Mouse (Mus musculus): ENCODE results near the gene Spire2. TPM values are rescaled to one million over a fixed set of nuclear protein-coding genes. Genes with fewer than 3 reads are reported as not detected.
A peak's percentile ranks its signal among the peaks of the same experiment; 100 is the strongest.

Spire2 gene
- total and polyA plus RNA-seq, 2 experiments from 2014 or later, result 0.15 to 0.23 TPM

DNA sequence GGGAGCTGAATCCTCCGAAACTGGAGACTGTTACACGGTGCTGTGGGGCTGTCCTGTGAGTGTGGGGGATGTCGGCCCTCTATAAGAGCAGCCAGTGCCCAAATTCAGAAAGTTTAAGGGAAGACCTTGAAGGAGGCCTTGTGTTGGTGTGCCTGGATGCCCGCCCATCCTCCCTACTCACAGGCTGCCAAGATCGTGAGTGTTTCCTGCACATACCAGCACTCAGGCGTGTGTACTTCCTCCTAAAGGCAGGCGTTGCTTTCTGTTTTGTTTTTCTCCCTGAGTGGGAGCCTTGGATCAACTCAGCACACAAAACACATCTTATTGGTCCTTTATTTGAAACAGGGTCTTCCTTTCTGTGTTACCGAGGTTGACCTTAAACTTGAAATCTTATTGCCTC is 9.7 kb downstream of the Spire2 start:
- H3K36me3 ChIP-seq (replicated peaks; ENCODE audit: control insufficient read depth, insufficient read depth, low read length), result no peaks in the 10 kb centered on the region
- DNase-seq (ENCODE audit: low spot score), result peak; percentile 15
- H3K4me3 ChIP-seq (ENCODE audit: low read depth, low read length), result no peak overlapping the region
- no peak overlapping the region for H3K9ac ChIP-seq (replicated peaks; ENCODE audit: low read depth, low read length)
- no peaks in the 10 kb centered on the region for H3K9me3 ChIP-seq (replicated peaks; ENCODE audit: control insufficient read depth, low read length)
- no peak for ATAC-seq (ENCODE audit: insufficient read depth, low read depth)
- H3K27me3 ChIP-seq (ENCODE audit: control insufficient read depth, insufficient read depth, low read length), result no peaks in the 10 kb centered on the region
- H3K27ac ChIP-seq (ENCODE audit: low read depth), result no peak overlapping the region
- no peaks in the 10 kb centered on the region for H3K4me1 ChIP-seq (ENCODE audit: control insufficient read depth, insufficient read depth)
- WGBS, result 55% methylated on average over 8 of the region's 8 CpGs
- TF ChIP-seq EP300 (IDR thresholded peaks at IDR 0.05; ENCODE audit: low read depth), result no peak
- no peak for TF ChIP-seq CTCF (IDR thresholded peaks at IDR 0.05; ENCODE audit: low read depth)
- no peak overlapping the region for H3K4me2 ChIP-seq (ENCODE audit: low read depth, low read length)

DNA sequence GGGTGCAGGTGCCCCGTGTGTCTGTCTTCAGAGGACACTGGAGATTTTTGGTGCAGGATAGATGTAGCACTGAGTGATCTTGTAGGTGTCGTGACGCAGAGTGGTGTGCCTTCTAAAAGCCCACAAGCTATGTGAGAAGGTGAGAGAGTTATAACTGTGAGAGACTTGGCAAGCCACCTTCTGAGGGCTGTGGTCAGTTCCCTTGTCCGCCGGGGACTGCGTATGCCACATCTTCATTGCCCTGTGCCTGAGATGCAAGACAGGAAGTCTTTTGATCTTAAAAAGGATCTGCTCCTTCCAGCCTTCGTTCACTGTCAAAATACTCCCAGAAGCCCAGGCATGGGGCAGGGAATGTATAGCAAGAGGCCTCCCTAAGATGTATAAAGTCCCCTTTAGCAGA is 10.4 kb downstream of the Spire2 start:
- Histone ChIP-seq H3K27me3 (ENCODE audit: control insufficient read depth, insufficient read depth, low read length) (no peaks in the 10 kb centered on the region), H3K4me3 (ENCODE audit: low read depth, low read length) (no peak overlapping the region), H3K27ac (ENCODE audit: low read depth) (no peak overlapping the region), H3K36me3 (replicated peaks; ENCODE audit: control insufficient read depth, insufficient read depth, low read length) (no peaks in the 10 kb centered on the region), H3K9me3 (replicated peaks; ENCODE audit: control insufficient read depth, low read length) (no peaks in the 10 kb centered on the region), H3K4me2 (ENCODE audit: low read depth, low read length) (no peak overlapping the region), H3K4me1 (ENCODE audit: control insufficient read depth, insufficient read depth) (no peaks in the 10 kb centered on the region), H3K9ac (replicated peaks; ENCODE audit: low read depth, low read length) (no peak overlapping the region)
- no peak for ATAC-seq (ENCODE audit: insufficient read depth, low read depth)
- DNase-seq (ENCODE audit: low spot score), result no peak
- WGBS, result 60% methylated on average over 7 of the region's 7 CpGs
- TF ChIP-seq CTCF (IDR thresholded peaks at IDR 0.05; ENCODE audit: low read depth) (no peak), EP300 (IDR thresholded peaks at IDR 0.05; ENCODE audit: low read depth) (no peak)

DNA sequence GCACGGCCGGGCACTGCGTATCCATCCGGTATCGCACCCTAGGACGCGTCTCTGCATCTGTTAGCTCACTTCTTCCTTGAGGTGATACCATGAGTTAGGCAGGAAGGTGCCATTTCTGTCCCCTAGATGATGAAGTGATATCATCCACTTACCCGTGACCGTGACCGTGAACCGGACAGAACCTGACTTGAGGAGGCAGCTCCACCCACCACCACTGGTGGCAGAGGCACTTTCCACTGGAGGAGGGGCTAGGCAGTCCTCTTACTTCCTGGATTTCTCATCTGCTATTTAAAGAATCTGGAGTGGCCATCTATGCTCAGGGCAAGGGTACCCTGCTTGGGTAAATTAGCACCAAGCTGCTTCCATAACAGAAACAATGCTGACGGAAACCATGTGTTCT is 10.9 kb downstream of the Spire2 start:
- DNase-seq (ENCODE audit: low spot score) (no peak), ATAC-seq (ENCODE audit: insufficient read depth, low read depth) (no peak)
- H3K4me2 ChIP-seq (ENCODE audit: low read depth, low read length), result no peak overlapping the region
- 58% methylated on average over 12 of the region's 12 CpGs for WGBS
- H3K9ac ChIP-seq (replicated peaks; ENCODE audit: low read depth, low read length), result no peak overlapping the region
- H3K36me3 ChIP-seq (replicated peaks; ENCODE audit: control insufficient read depth, insufficient read depth, low read length), result no peaks in the 10 kb centered on the region
- H3K4me1 ChIP-seq (ENCODE audit: control insufficient read depth, insufficient read depth), result no peaks in the 10 kb centered on the region
- H3K9me3 ChIP-seq (replicated peaks; ENCODE audit: control insufficient read depth, low read length), result no peaks in the 10 kb centered on the region
- H3K4me3 ChIP-seq (ENCODE audit: low read depth, low read length), result no peak overlapping the region
- TF ChIP-seq EP300 (IDR thresholded peaks at IDR 0.05; ENCODE audit: low read depth), result no peak
- TF ChIP-seq CTCF (IDR thresholded peaks at IDR 0.05; ENCODE audit: low read depth), result no peak
- H3K27ac ChIP-seq (ENCODE audit: low read depth), result no peak overlapping the region
- H3K27me3 ChIP-seq (ENCODE audit: control insufficient read depth, insufficient read depth, low read length), result no peaks in the 10 kb centered on the region

DNA sequence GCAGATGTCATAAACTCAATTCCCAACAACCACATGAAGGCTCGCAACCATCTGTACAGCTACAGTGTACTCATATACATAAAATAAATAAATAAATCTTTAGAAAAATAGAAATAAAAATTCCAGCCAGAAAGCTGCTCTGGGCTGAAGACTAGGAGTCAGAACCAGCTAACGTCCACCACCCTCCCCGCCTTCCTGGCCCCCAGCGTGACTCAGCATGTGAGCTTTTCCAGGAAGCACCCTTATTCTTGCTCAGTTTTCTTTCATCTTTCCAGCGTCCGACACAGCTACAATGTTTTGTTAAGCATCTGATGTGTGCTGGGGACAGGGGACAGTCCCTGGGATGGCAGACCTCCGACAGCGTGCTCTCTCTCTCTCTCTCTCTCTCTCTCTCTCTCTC is 12.6 kb downstream of the Spire2 start:
- no peak for ATAC-seq (ENCODE audit: insufficient read depth, low read depth)

DNA sequence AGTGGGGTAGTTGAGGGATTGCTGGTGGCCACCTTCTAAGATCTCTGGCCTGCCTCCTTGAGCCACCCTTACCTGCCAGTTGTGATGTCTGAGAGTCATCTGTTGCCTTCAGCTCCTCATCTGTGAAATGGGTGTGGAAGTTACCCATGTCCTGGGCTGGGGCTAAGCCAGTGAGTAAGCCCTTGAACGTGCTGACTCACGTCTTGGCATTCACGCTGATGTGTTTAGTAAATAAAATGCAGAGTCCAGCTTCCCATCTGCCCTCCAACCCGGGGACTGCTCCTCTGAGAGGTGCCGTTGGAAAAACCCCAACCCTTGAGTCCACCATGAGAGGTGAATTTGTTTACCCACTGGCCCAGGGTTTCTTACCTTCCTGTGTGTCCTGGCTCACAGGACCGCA is 13.3 kb downstream of the Spire2 start:
- Histone ChIP-seq H3K27ac (ENCODE audit: low read depth) (no peak overlapping the region), H3K36me3 (replicated peaks; ENCODE audit: control insufficient read depth, insufficient read depth, low read length) (no peaks in the 10 kb centered on the region), H3K4me1 (ENCODE audit: control insufficient read depth, insufficient read depth) (no peaks in the 10 kb centered on the region), H3K27me3 (ENCODE audit: control insufficient read depth, insufficient read depth, low read length) (no peaks in the 10 kb centered on the region), H3K4me3 (ENCODE audit: low read depth, low read length) (no peak overlapping the region), H3K4me2 (ENCODE audit: low read depth, low read length) (no peak overlapping the region), H3K9ac (replicated peaks; ENCODE audit: low read depth, low read length) (no peak overlapping the region), H3K9me3 (replicated peaks; ENCODE audit: control insufficient read depth, low read length) (no peaks in the 10 kb centered on the region)
- TF ChIP-seq EP300 (IDR thresholded peaks at IDR 0.05; ENCODE audit: low read depth) (no peak), CTCF (IDR thresholded peaks at IDR 0.05; ENCODE audit: low read depth) (no peak)
- WGBS, result 86% methylated on average over 6 of the region's 6 CpGs
- no peak for DNase-seq (ENCODE audit: low spot score)
- ATAC-seq (ENCODE audit: insufficient read depth, low read depth), result no peak

More for the DNA sequence above, 12.6 kb downstream of the Spire2 start:
- 71% methylated on average over 8 of the region's 8 CpGs for WGBS
- no peaks in the 10 kb centered on the region for H3K36me3 ChIP-seq (replicated peaks; ENCODE audit: control insufficient read depth, insufficient read depth, low read length)
- H3K4me1 ChIP-seq (ENCODE audit: control insufficient read depth, insufficient read depth), result no peaks in the 10 kb centered on the region
- H3K9ac ChIP-seq (replicated peaks; ENCODE audit: low read depth, low read length), result no peak overlapping the region
- no peak for TF ChIP-seq EP300 (IDR thresholded peaks at IDR 0.05; ENCODE audit: low read depth)
- no peaks in the 10 kb centered on the region for H3K27me3 ChIP-seq (ENCODE audit: control insufficient read depth, insufficient read depth, low read length)
- H3K9me3 ChIP-seq (replicated peaks; ENCODE audit: control insufficient read depth, low read length), result no peaks in the 10 kb centered on the region
- no peak overlapping the region for H3K4me3 ChIP-seq (ENCODE audit: low read depth, low read length)
- H3K27ac ChIP-seq (ENCODE audit: low read depth), result no peak overlapping the region
- no peak for DNase-seq (ENCODE audit: low spot score)
- no peak overlapping the region for H3K4me2 ChIP-seq (ENCODE audit: low read depth, low read length)

DNA sequence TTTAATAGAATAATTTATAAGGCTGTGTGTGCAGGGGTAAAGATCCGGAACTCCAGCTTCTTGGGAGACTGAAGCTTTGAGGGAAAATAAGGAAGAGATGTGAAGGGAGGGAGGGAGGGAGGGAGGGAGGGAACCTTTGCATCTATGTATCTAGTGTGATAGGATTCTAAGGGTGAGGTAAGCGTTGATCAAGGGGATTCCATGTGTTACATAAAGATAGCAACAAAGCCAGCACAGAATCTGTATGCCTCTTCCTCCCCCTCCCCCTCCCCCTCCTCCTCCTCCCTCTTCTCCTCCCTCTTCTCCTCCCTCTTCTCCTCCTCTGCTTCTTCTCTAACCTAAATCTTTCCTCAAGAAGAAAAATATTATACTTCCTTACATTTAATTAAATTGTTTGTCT is 14.8 kb downstream of the Spire2 start:
- no peak for TF ChIP-seq EP300 (IDR thresholded peaks at IDR 0.05; ENCODE audit: low read depth)
- no peak for TF ChIP-seq CTCF (IDR thresholded peaks at IDR 0.05; ENCODE audit: low read depth)
- Histone ChIP-seq H3K4me1 (ENCODE audit: control insufficient read depth, insufficient read depth) (no peaks in the 10 kb centered on the region), H3K9ac (replicated peaks; ENCODE audit: low read depth, low read length) (no peak overlapping the region), H3K9me3 (replicated peaks; ENCODE audit: control insufficient read depth, low read length) (no peaks in the 10 kb centered on the region), H3K36me3 (replicated peaks; ENCODE audit: control insufficient read depth, insufficient read depth, low read length) (no peaks in the 10 kb centered on the region), H3K27ac (ENCODE audit: low read depth) (no peak overlapping the region), H3K27me3 (ENCODE audit: control insufficient read depth, insufficient read depth, low read length) (no peaks in the 10 kb centered on the region), H3K4me2 (ENCODE audit: low read depth, low read length) (no peak overlapping the region), H3K4me3 (ENCODE audit: low read depth, low read length) (no peak overlapping the region)
- no peak for DNase-seq (ENCODE audit: low spot score)
- WGBS, result 46% methylated on average over 2 of the region's 2 CpGs
- no peak for ATAC-seq (ENCODE audit: insufficient read depth, low read depth)
